In the genomic region with DNA sequence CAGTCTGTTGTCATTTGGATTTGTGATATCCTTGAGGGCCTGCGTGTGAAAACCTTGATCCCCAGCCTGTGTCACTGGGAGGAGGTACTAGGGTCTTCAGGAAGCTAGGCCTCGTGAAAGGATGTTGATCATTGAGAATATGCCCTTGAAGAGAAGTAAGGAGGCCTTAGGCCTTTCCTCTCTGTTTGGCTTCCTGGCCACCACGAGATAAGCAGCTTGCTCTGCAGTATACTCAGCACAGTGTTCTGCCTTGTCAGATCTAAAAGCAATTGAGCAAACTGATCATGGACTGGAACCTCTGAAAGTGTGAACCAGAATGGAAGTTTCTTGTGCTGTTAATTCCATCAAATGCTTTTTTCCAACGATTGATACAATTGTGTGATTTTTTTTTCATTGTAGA, we compare ENCODE assay signal across 24 mouse cellular contexts.
DNase-seq lines count a peak whose midpoint lies in the region; ATAC-seq and TF ChIP-seq lines count a peak whose summit lies in the region.
"Had no signal": no experiment of that assay in that cellular context is flagged by ENCODE, and none has a peak within 500 bp of the region (broad histone marks: within the 10 kb centered on the region; RNA-seq: fewer than 3 reads in every experiment).

No protein-coding gene starts in this region.

- no peak overlapping the region for H3K4me2 ChIP-seq in liver, embryonic 14.5 days (ENCODE audit: low read depth)
- no peak overlapping the region for H3K4me2 ChIP-seq in liver, postnatal 0 days (ENCODE audit: low read depth, low read length)

- H3K9me3 ChIP-seq in liver, embryonic 14.5 days (ENCODE audit: control insufficient read depth, low read length), result no peaks in the 10 kb centered on the region
- H3K9me3 ChIP-seq in liver, postnatal 0 days (ENCODE audit: low read length), result no peaks in the 10 kb centered on the region
- H3K9me3 ChIP-seq in G1E (replicated peaks), result peaks cover 11% of the 10 kb centered on the region
- no peaks in the 10 kb centered on the region; the same call in 1 of the 2 replicates for H3K9me3 ChIP-seq in MEL (replicated peaks; ENCODE audit: insufficient read depth, low read length)

- TF ChIP-seq POLR2A in MEL (IDR thresholded peaks at IDR 0.05; ENCODE audit: control insufficient read depth in 1 of 2, insufficient read depth in 1 of 2, low read depth in 1 of 2, low read length in 2 of 2, poor library complexity in 1 of 2), result no peak

- no peaks in the 10 kb centered on the region for H3K36me3 ChIP-seq in liver, embryonic 14.5 days (replicated peaks; ENCODE audit: control insufficient read depth, insufficient read depth, low read depth)
- H3K36me3 ChIP-seq in liver, postnatal 0 days (replicated peaks; ENCODE audit: insufficient read depth, low read length), result no peaks in the 10 kb centered on the region
- H3K36me3 ChIP-seq in G1E (replicated peaks) (no peaks in the 10 kb centered on the region), MEL (ENCODE audit: control insufficient read depth in 1 of 2, insufficient read depth in 2 of 2, low read length in 2 of 2) (peaks cover 0 to 34% of the 10 kb centered on the region in 2 experiments; a peak in 2 of 4 replicates)

- peaks cover 0 to 11% of the 10 kb centered on the region in 2 experiments; a peak in 2 of 4 replicates for H3K4me1 ChIP-seq in liver, embryonic 14.5 days (replicated peaks; ENCODE audit: control insufficient read depth in 2 of 2, insufficient read depth in 2 of 2, low read length in 1 of 2)
- H3K4me1 ChIP-seq in liver, postnatal 0 days (ENCODE audit: insufficient read depth), result no peaks in the 10 kb centered on the region; the same call in 1 of the 2 replicates
- peaks cover 40% of the 10 kb centered on the region for H3K4me1 ChIP-seq in G1E (ENCODE audit: insufficient read depth, low read depth, low read length)
- peaks cover 32 to 34% of the 10 kb centered on the region in 2 experiments for H3K4me1 ChIP-seq in MEL (ENCODE audit: control insufficient read depth in 1 of 2, insufficient read depth in 2 of 2, low read length in 2 of 2)

- no peaks in the 10 kb centered on the region for H3K79me2 ChIP-seq in MEL (ENCODE audit: control insufficient read depth, insufficient read depth, low read length, poor library complexity)

- H3K4me3 ChIP-seq in liver, embryonic 14.5 days (ENCODE audit: insufficient read depth in 1 of 2, low read depth in 2 of 2, low read length in 2 of 2), result no peak overlapping the region
- H3K4me3 ChIP-seq in liver, postnatal 0 days (ENCODE audit: low read depth, low read length), result no peak overlapping the region
- no peak overlapping the region for H3K4me3 ChIP-seq in G1E (ENCODE audit: low read depth, low read length)
- no peak overlapping the region for H3K4me3 ChIP-seq in MEL (ENCODE audit: control insufficient read depth in 1 of 2, insufficient read depth in 1 of 2, low read depth in 2 of 2, low read length in 2 of 2)

- ATAC-seq in liver, embryonic 14.5 days (ENCODE audit: insufficient read depth), result no peak
- ATAC-seq in liver, postnatal 0 days, result no peak
- ATAC-seq in G1E (ENCODE audit: extremely low read depth, insufficient number of reproducible peaks, low FRiP score, poor library complexity, severe bottlenecking), result 0 out of 2 replicates have a peak, but pooled peaks have one; percentile 2
- ATAC-seq: activated CD4-positive, CD25-positive, alpha-beta regulatory T cell, adult 4 months; CD4-positive, CD25-positive, alpha-beta regulatory T cell, adult 4 months; Patski had no signal

- no peaks in the 10 kb centered on the region for H3K27me3 ChIP-seq in liver, embryonic 14.5 days (ENCODE audit: control insufficient read depth, insufficient read depth, low read length)
- H3K27me3 ChIP-seq in liver, postnatal 0 days (ENCODE audit: insufficient read depth, low read length), result no peaks in the 10 kb centered on the region
- no peaks in the 10 kb centered on the region for H3K27me3 ChIP-seq in G1E (ENCODE audit: insufficient read depth, low read length)
- no peaks in the 10 kb centered on the region for H3K27me3 ChIP-seq in MEL (ENCODE audit: control insufficient read depth in 1 of 2, insufficient read depth in 2 of 2, low read length in 2 of 2)
- H3K27me3 ChIP-seq: CH12.LX, Patski had no signal

- 0 out of 2 replicates have a peak, but pooled peaks have one; percentile 11 for TF ChIP-seq EP300 in liver, embryonic 14.5 days (IDR thresholded peaks at IDR 0.05; ENCODE audit: low read depth)
- TF ChIP-seq EP300 in liver, postnatal 0 days (IDR thresholded peaks at IDR 0.05; ENCODE audit: low read depth), result no peak
- peak; percentile 47; a peak in 3 of 4 replicates for TF ChIP-seq EP300 in MEL (IDR thresholded peaks at IDR 0.05; ENCODE audit: low read depth in 1 of 2, low read length in 2 of 2)

- no peak overlapping the region for H3K9ac ChIP-seq in liver, embryonic 14.5 days (replicated peaks)
- no peak overlapping the region for H3K9ac ChIP-seq in liver, postnatal 0 days (replicated peaks)
- no peak overlapping the region for H3K9ac ChIP-seq in MEL (ENCODE audit: control insufficient read depth, low read depth, low read length, poor library complexity, severe bottlenecking)

- 47% methylated on average over 4 of the region's 4 CpGs for WGBS in liver, embryonic 14.5 days (ENCODE audit: insufficient replicate concordance)
- 54% methylated on average over 4 of the region's 4 CpGs for WGBS in liver, postnatal 0 days (ENCODE audit: insufficient replicate concordance)

- no peak for TF ChIP-seq RAD21 in MEL (IDR thresholded peaks at IDR 0.05; ENCODE audit: low read depth, low read length)

- no peak for TF ChIP-seq CTCF in liver, embryonic 14.5 days (IDR thresholded peaks at IDR 0.05; ENCODE audit: low read depth)
- TF ChIP-seq CTCF in liver, postnatal 0 days (IDR thresholded peaks at IDR 0.05; ENCODE audit: low read depth), result no peak
- no peak for TF ChIP-seq CTCF in G1E (IDR thresholded peaks at IDR 0.05; ENCODE audit: low read depth, low read length)
- TF ChIP-seq CTCF in MEL (IDR thresholded peaks at IDR 0.05 in 2 of 3, conservative IDR thresholded peaks at IDR 0.05 in 1 of 3; ENCODE audit: control insufficient read depth in 1 of 3, insufficient read depth in 1 of 3, low read depth in 2 of 3, low read length in 3 of 3, poor library complexity in 1 of 3, severe bottlenecking in 1 of 3), result no peak

- no peak overlapping the region for H3K27ac ChIP-seq in liver, embryonic 14.5 days
- H3K27ac ChIP-seq in liver, postnatal 0 days (ENCODE audit: low read depth), result no peak overlapping the region
- H3K27ac ChIP-seq in MEL (ENCODE audit: control insufficient read depth, low read depth, low read length), result peak overlapping the region; percentile 54; the same call in 1 of the 2 replicates

- DNase-seq in liver, embryonic 14.5 days (ENCODE audit: low read depth in 3 of 3, low spot score in 3 of 3), result no peak
- DNase-seq in liver, postnatal 0 days, result no peak
- DNase-seq in 416B (ENCODE audit: low read depth), result peak; percentile 71
- no peak for DNase-seq in G1E (ENCODE audit: low spot score)
- peak; percentile 58 for DNase-seq in MEL (ENCODE audit: low read depth, low spot score)
- DNase-seq in adrenal gland, postnatal 25 days, result no peak
- DNase-seq in right cerebral cortex, adult 2 months (ENCODE audit: low spot score in 2 of 2), result no peak
- no peak for DNase-seq in gastrocnemius, adult 18-20 months (ENCODE audit: low spot score)
- DNase-seq: adrenal gland, adult 2 months; adrenal gland, adult 8-10 months; adrenal gland, postnatal 10 days; adrenal gland, postnatal 14 days; adrenal gland, postnatal 36 days; B cell, adult 2 months; cerebellum, adult 11 months; cerebellum, adult 11-12 months; cerebellum, adult 18-20 months; cerebellum, adult 2 months; cerebellum, adult 8-10 months; cerebellum, adult 9-10 months had no signal

TF ChIP-seq in MEL, 35 proteins besides CTCF, POLR2A, EP300 and RAD21:
- no peak for TF ChIP-seq UBTF (IDR thresholded peaks at IDR 0.05; ENCODE audit: borderline replicate concordance, insufficient read depth, low read depth, low read length)
- TF ChIP-seq TCF12 (IDR thresholded peaks at IDR 0.05; ENCODE audit: low read depth, low read length), result peak; percentile 51
- TF ChIP-seq MEF2A (IDR thresholded peaks at IDR 0.05; ENCODE audit: extremely low read depth, insufficient replicate concordance, low read depth, low read length, poor library complexity, severe bottlenecking), result no peak
- TF ChIP-seq GATA1 (IDR thresholded peaks at IDR 0.05; ENCODE audit: low read depth, low read length), result peak; percentile 54; the same call in 1 of the 2 replicates
- peak; percentile 57 for TF ChIP-seq TAL1 (IDR thresholded peaks at IDR 0.05; ENCODE audit: low read length)
- no peak for TF ChIP-seq ELF1 (IDR thresholded peaks at IDR 0.05; ENCODE audit: low read depth, low read length)
- 0 out of 2 replicates have a peak, but pooled peaks have one; percentile 14 for TF ChIP-seq RCOR1 (IDR thresholded peaks at IDR 0.05; ENCODE audit: low read depth, low read length)

Comparison
In these comparisons a context has a peak if more than half of its experiments do, and no peak if none do; other contexts are left out.
1. DNase-seq: peak in 416B (single experiment) and MEL (single experiment); none in liver, embryonic 14.5 days (0 of 3), liver, postnatal 0 days (single experiment), G1E (single experiment), adrenal gland, postnatal 25 days (single experiment), right cerebral cortex, adult 2 months (0 of 2) and gastrocnemius, adult 18-20 months (single experiment).